Mouse (Mus musculus) lung, postnatal 0 days (tissue): Measurements from ENCODE around the gene B3gntl1. TPM values are rescaled to one million over a fixed set of nuclear protein-coding genes. Genes with fewer than 3 reads are reported as not detected.

ENCODE experiments used
- ATAC-seq: fragments of 200-750 bp; cut with Nextera tagmentation; 2 replicates; pipeline ENCODE4 v1.8.0; 2017; ENCODE audit warnings: moderate library complexity
- DNase-seq: peaks from one replicate; pipeline ENCODE4 v3.0.0-alpha.2; 2016; ENCODE audit warnings: low spot score
- H3K27ac ChIP-seq: fragments of 300-500 bp; sonication (generic); 2 replicates; pipeline ENCODE4 v1.5.1; 2014; ENCODE audit warnings: antibody characterized with exemption, mild to moderate bottlenecking, low read length, mixed read lengths
- H3K27me3 ChIP-seq: fragments of 300-500 bp; sonication (generic); replicated peaks from 2 replicates; pipeline ENCODE4 v1.6.1; 2014; ENCODE audit warnings: low read length, mixed read lengths; ENCODE audit not compliant: insufficient read depth
- H3K36me3 ChIP-seq: fragments of 300-500 bp; sonication (generic); 2 replicates; pipeline ENCODE4 v1.6.1; 2014; ENCODE audit warnings: low read length, mixed read lengths; ENCODE audit not compliant: insufficient read depth
- H3K4me1 ChIP-seq: fragments of 300-500 bp; sonication (generic); 2 replicates; pipeline ENCODE4 v1.6.1; 2014; ENCODE audit warnings: antibody characterized with exemption, low read depth, low read length, mixed read lengths; ENCODE audit not compliant: insufficient read depth
- H3K4me2 ChIP-seq: fragments of 300-500 bp; sonication (generic); replicated peaks from 2 replicates; pipeline ENCODE4 v1.6.1; 2014; ENCODE audit warnings: low read depth, mild to moderate bottlenecking, low read length, moderate library complexity, mixed read lengths
- H3K4me3 ChIP-seq: fragments of 300-500 bp; sonication (generic); 2 replicates; pipeline ENCODE4 v1.5.1; 2014; ENCODE audit warnings: low read depth, low read length
- H3K9ac ChIP-seq: fragments of 300-500 bp; sonication (generic); replicated peaks from 2 replicates; pipeline ENCODE4 v1.6.1; 2014; ENCODE audit warnings: low read depth, mild to moderate bottlenecking
- H3K9me3 ChIP-seq: fragments of 300-500 bp; sonication (generic); 2 replicates; pipeline ENCODE4 v1.6.1; 2016; ENCODE audit warnings: low read length, mixed read lengths
- CTCF ChIP-seq: IDR thresholded peaks from 2 replicates; pipeline ENCODE4 v1.5.1; 2016; ENCODE audit warnings: antibody characterized with exemption, mild to moderate bottlenecking
- EP300 ChIP-seq: IDR thresholded peaks from 2 replicates; pipeline ENCODE4 v1.6.1; 2016; ENCODE audit warnings: antibody characterized with exemption, mild to moderate bottlenecking, control low read depth
- WGBS: fragments of 180-500 bp; shearing (Covaris S2); extraction: QIAGEN DNeasy Blood & Tissue Kit; methylation state at CpG from one replicate; pipeline ENCODE4 v1.1.7; 2014; 5-methylcytosine and 5-hydroxymethylcytosine counted together
- polyA plus RNA-seq: library from polyadenylated mRNA; unstranded; fragments of >200 nt; fragmentation: Nextera tagmentation; extraction: Ambion mirVana; gene quantifications from 2 replicates; pipeline ENCODE4 v1.2.1, GENCODE M21; 2015

B3gntl1 gene
- polyA plus RNA-seq, 1 experiment from 2014 or later = 3.4 TPM

DNA sequence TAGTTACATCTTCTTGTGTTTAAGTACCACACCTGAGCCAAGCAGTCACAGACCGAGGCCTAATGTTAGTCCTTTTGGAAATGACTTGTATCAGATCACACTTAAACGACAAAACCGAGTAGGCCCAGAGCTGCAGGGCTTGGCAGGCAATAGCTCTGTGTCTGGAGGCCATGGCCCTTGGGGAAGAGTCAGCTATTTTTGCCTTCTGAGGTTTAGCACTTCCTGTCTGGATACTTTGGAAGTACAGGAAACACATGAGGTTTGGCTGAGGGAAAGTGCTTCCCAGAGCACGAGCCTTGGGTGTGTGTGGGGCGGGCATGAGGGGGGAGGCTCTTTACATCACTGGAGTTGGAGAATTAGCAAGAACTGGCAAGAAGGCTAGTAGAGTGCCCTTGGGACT, 13.7 kb upstream of the B3gntl1 start:
- 43% methylated on average over 5 of the region's 5 CpGs for WGBS
- H3K9me3 ChIP-seq = no peaks in the 10 kb centered on the region
- no peaks in the 10 kb centered on the region for H3K36me3 ChIP-seq
- DNase-seq = peak; percentile 9
- peaks cover 11% of the 10 kb centered on the region; the same call in 1 of the 2 replicates for H3K4me1 ChIP-seq
- H3K27me3 ChIP-seq = no peaks in the 10 kb centered on the region
- H3K9ac ChIP-seq = no peak overlapping the region
- no peak overlapping the region for H3K4me2 ChIP-seq
- ATAC-seq = peak; percentile 40; the same call in 1 of the 2 replicates
- no peak overlapping the region for H3K4me3 ChIP-seq
- TF ChIP-seq EP300 (no peak), CTCF (no peak)
- H3K27ac ChIP-seq = no peak overlapping the region; the same call in 1 of the 2 replicates

DNA sequence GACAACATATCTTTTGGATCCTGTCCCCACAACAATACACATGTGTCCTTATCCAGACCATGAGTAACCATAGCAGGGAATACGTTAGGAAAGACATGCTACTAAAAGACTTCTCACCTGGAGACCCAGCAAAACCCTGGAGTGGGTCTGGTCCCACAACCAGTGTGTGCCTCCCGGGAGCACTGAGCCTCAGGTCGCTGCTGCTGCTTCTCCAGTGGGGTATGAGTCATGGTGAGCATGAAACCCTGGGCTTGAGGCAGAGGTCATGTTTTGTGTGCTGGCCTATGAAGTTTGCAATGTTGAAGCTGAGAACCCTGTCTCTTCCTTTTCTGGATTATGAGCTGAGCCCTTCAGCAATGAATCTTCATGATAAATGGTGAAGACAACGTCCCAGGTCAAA, 13.1 kb upstream of the B3gntl1 start:
- no peak overlapping the region; the same call in 1 of the 2 replicates for H3K27ac ChIP-seq
- 75% methylated on average over 4 of the region's 4 CpGs for WGBS

DNA sequence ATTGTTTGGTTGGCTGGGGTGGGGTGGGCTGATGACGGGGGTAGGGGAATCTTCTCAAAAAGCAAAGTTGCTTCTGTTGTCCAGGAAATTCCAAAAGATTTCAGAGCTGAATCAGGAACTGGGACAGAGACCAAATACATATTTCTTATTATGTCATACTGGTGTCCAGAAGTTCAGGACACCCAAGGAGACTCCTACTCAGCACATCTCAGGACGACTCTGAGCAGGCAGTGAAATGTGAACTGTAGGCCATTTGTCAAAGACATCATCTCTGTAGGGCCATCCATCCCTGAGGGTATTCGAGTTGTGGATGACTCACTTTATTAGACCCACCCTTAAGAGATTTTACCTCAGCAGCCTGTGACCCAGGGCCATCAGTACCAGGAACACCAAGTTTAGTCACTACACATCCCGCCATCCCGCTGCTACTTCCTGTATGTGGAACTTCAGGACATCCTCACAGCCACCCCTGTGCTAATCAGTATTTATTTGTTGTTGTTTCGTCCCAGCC, 12.6 kb upstream of the B3gntl1 start:
- peak; percentile 43 for ATAC-seq
- WGBS = 51% methylated on average over 6 of the region's 6 CpGs

More for the DNA sequence above, 13.1 kb upstream of the B3gntl1 start:
- Histone ChIP-seq H3K36me3 (no peaks in the 10 kb centered on the region), H3K4me1 (peaks cover 11% of the 10 kb centered on the region; the same call in 1 of the 2 replicates), H3K4me2 (no peak overlapping the region), H3K27me3 (no peaks in the 10 kb centered on the region), H3K4me3 (no peak overlapping the region), H3K9me3 (no peaks in the 10 kb centered on the region), H3K9ac (no peak overlapping the region)
- TF ChIP-seq EP300 = no peak
- no peak for TF ChIP-seq CTCF
- ATAC-seq (no peak), DNase-seq (no peak)

DNA sequence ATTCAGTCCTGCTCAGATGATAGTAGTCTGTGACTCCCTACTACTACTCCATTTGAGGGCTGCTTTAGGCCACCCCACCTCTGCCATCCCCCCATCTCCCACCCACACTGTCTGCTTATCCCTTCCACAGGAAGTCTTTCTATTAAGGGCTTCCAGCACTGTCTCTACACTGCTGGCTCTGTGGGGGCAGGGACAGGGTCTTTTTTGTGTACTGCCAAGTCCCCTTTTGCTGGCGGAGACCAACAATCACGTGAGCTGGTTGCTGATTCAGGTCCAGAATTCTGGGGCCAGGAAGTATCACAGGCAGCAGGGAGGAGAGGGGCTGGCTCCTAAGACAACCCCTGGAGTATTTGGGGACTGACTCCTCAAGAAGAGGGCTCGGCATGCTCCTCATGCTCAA, 10.3 kb upstream of the B3gntl1 start:
- DNase-seq (no peak), ATAC-seq (no peak)
- H3K9me3 ChIP-seq = no peaks in the 10 kb centered on the region
- H3K4me3 ChIP-seq = no peak overlapping the region
- 31% methylated on average over 3 of the region's 3 CpGs for WGBS
- H3K9ac ChIP-seq = no peak overlapping the region
- H3K4me2 ChIP-seq = no peak overlapping the region
- no peak overlapping the region for H3K27ac ChIP-seq
- H3K36me3 ChIP-seq = no peaks in the 10 kb centered on the region
- H3K4me1 ChIP-seq = peaks cover 11% of the 10 kb centered on the region; the same call in 1 of the 2 replicates
- no peak for TF ChIP-seq EP300
- TF ChIP-seq CTCF = no peak
- no peaks in the 10 kb centered on the region for H3K27me3 ChIP-seq

More for the DNA sequence above, 12.6 kb upstream of the B3gntl1 start:
- no peak overlapping the region for H3K27ac ChIP-seq
- H3K9me3 ChIP-seq = no peaks in the 10 kb centered on the region
- no peak for TF ChIP-seq CTCF
- no peak for TF ChIP-seq EP300
- no peak overlapping the region for H3K4me2 ChIP-seq
- no peak overlapping the region for H3K4me3 ChIP-seq
- no peaks in the 10 kb centered on the region for H3K27me3 ChIP-seq
- no peak overlapping the region for H3K9ac ChIP-seq
- peaks cover 11% of the 10 kb centered on the region; the same call in 1 of the 2 replicates for H3K4me1 ChIP-seq
- DNase-seq = peak; percentile 53
- no peaks in the 10 kb centered on the region for H3K36me3 ChIP-seq

DNA sequence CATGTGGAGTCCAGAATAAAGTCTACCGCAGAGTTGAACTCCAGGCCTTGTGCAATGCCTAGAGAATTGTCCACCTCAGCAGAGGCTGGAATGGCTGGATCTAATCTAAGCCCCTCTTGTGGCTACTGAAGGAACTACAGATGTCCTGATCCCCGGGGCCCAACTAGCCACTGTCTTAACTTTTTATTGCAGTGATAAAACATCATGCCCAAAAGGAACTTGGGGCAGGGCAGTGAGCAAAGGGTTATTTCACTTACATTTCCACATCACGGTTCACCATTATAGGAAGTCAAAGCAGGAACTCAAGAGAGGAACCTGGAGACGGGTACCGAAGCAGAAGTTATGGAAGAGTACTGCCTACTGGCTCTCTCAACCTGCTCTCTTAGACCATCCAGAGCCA, 7.8 kb upstream of the B3gntl1 start:
- 72% methylated on average over 5 of the region's 5 CpGs for WGBS
- Histone ChIP-seq H3K4me3 (no peak overlapping the region), H3K4me2 (no peak overlapping the region), H3K9me3 (no peaks in the 10 kb centered on the region), H3K27ac (no peak overlapping the region), H3K27me3 (no peaks in the 10 kb centered on the region), H3K4me1 (peaks cover 3% of the 10 kb centered on the region; the same call in 1 of the 2 replicates), H3K9ac (no peak overlapping the region), H3K36me3 (no peaks in the 10 kb centered on the region)
- TF ChIP-seq CTCF (peak; percentile 73), EP300 (no peak)
- peak; percentile 51 for DNase-seq
- ATAC-seq = peak; percentile 49; the same call in 1 of the 2 replicates

DNA sequence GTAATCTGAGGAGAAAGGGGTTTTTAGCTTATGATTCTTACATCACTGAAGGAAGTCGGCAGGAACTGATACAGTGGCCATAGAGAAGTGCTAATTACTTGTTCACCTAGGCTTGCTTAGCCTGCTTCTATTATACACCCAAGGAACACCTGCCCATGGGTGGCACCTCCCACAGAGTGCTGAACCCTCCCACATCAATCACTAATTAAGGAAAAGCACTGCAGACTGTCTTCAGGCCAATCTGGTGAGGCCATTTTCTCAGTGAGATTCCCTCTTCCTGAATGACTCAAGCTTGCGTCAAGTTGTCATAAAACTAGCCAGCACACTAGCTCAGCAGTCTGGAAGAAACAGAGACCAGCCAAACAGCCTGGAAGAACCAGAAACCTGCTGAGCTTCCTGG, 6.6 kb upstream of the B3gntl1 start:
- Histone ChIP-seq H3K36me3 (no peaks in the 10 kb centered on the region), H3K27me3 (no peaks in the 10 kb centered on the region), H3K27ac (no peak overlapping the region), H3K9ac (no peak overlapping the region), H3K4me1 (no peaks in the 10 kb centered on the region), H3K4me2 (no peak overlapping the region), H3K9me3 (no peaks in the 10 kb centered on the region), H3K4me3 (no peak overlapping the region)
- TF ChIP-seq EP300 (no peak), CTCF (no peak)
- DNase-seq = no peak
- 91% methylated on average over 2 of the region's 2 CpGs for WGBS
- ATAC-seq = no peak
